Mouse (Mus musculus): ENCODE data around the gene Ctdspl. TPM values are rescaled to one million over a fixed set of nuclear protein-coding genes. Genes with fewer than 3 reads are reported as not detected.

Ctdspl gene
- polyA plus RNA-seq, 1 experiment from 2014 or later = 11.1 TPM

GRCm38 (mm10) chr9:118926688-118927321 is 552 bp downstream of the Ctdspl start:
- Histone ChIP-seq H3K27me3 (ENCODE audit: control insufficient read depth, insufficient read depth, low read length) (no peaks in the 10 kb centered on the region), H3K27ac (ENCODE audit: low read depth, low read length) (peak overlapping the region; percentile 81), H3K4me1 (ENCODE audit: control insufficient read depth, insufficient read depth, low read length) (peaks cover 16% of the 10 kb centered on the region), H3K4me2 (ENCODE audit: low read depth, low read length) (peak overlapping the region; percentile 98), H3K9me3 (ENCODE audit: control insufficient read depth, low read length) (no peaks in the 10 kb centered on the region), H3K36me3 (ENCODE audit: control insufficient read depth, insufficient read depth, low read length) (no peaks in the 10 kb centered on the region), H3K4me3 (ENCODE audit: low read depth, low read length) (peak overlapping the region; percentile 77), H3K9ac (replicated peaks; ENCODE audit: low read depth, low read length) (peak overlapping the region; percentile 83)
- ATAC-seq (ENCODE audit: low read depth) = peak; percentile 49; the same call in 1 of the 2 replicates
- WGBS = 3% methylated on average over 39 of the region's 68 CpGs

GRCm38 (mm10) chr9:118927501-118927900 is 1.2 kb downstream of the Ctdspl start:
- Histone ChIP-seq H3K36me3 (ENCODE audit: control insufficient read depth, insufficient read depth, low read length) (no peaks in the 10 kb centered on the region), H3K9me3 (ENCODE audit: control insufficient read depth, low read length) (no peaks in the 10 kb centered on the region), H3K27ac (ENCODE audit: low read depth, low read length) (no peak overlapping the region), H3K4me2 (ENCODE audit: low read depth, low read length) (peak overlapping the region; percentile 98), H3K9ac (replicated peaks; ENCODE audit: low read depth, low read length) (peak overlapping the region; percentile 83), H3K4me3 (ENCODE audit: low read depth, low read length) (peak overlapping the region; percentile 77), H3K27me3 (ENCODE audit: control insufficient read depth, insufficient read depth, low read length) (no peaks in the 10 kb centered on the region), H3K4me1 (ENCODE audit: control insufficient read depth, insufficient read depth, low read length) (peaks cover 16% of the 10 kb centered on the region)
- 44% methylated on average over 8 of the region's 8 CpGs for WGBS
- no peak for ATAC-seq (ENCODE audit: low read depth)

GRCm38 (mm10) chr9:118928007-118928406 is 1.8 kb downstream of the Ctdspl start:
- 57% methylated on average over 2 of the region's 2 CpGs for whole genome bisulfite sequencing
- Histone ChIP-seq H3K27me3 (ENCODE audit: control insufficient read depth, insufficient read depth, low read length) (no peaks in the 10 kb centered on the region), H3K4me2 (ENCODE audit: low read depth, low read length) (peak overlapping the region; percentile 98), H3K9me3 (ENCODE audit: control insufficient read depth, low read length) (no peaks in the 10 kb centered on the region), H3K9ac (replicated peaks; ENCODE audit: low read depth, low read length) (0 out of 2 replicates have a peak overlapping the region, but pooled peaks have one; percentile 16), H3K36me3 (ENCODE audit: control insufficient read depth, insufficient read depth, low read length) (no peaks in the 10 kb centered on the region), H3K4me3 (ENCODE audit: low read depth, low read length) (peak overlapping the region; percentile 77; the same call in 1 of the 2 replicates), H3K4me1 (ENCODE audit: control insufficient read depth, insufficient read depth, low read length) (peaks cover 16% of the 10 kb centered on the region), H3K27ac (ENCODE audit: low read depth, low read length) (no peak overlapping the region)
- no peak for ATAC-seq (ENCODE audit: low read depth)

- H3K27me3 ChIP-seq (ENCODE audit: control insufficient read depth, insufficient read depth, low read length) = no peaks in the 10 kb centered on the region
- H3K4me2 ChIP-seq (ENCODE audit: low read depth, low read length) = peak overlapping the region; percentile 98; the same call in 1 of the 2 replicates
- peaks cover 16% of the 10 kb centered on the region for H3K4me1 ChIP-seq (ENCODE audit: control insufficient read depth, insufficient read depth, low read length)
- H3K27ac ChIP-seq (ENCODE audit: low read depth, low read length) = no peak overlapping the region
- no peak overlapping the region for H3K4me3 ChIP-seq (ENCODE audit: low read depth, low read length)
- 29% methylated on average over 7 of the region's 7 CpGs for WGBS
- no peaks in the 10 kb centered on the region for H3K36me3 ChIP-seq (ENCODE audit: control insufficient read depth, insufficient read depth, low read length)
- H3K9ac ChIP-seq (replicated peaks; ENCODE audit: low read depth, low read length) = 0 out of 2 replicates have a peak overlapping the region, but pooled peaks have one; percentile 16
- no peak for ATAC-seq (ENCODE audit: low read depth)
- no peaks in the 10 kb centered on the region for H3K9me3 ChIP-seq (ENCODE audit: control insufficient read depth, low read length)
These were observed 2.4 kb downstream of the Ctdspl start for GRCm38 (mm10) chr9:118928656-118929055.

GRCm38 (mm10) chr9:118930611-118931010 is 4.4 kb downstream of the Ctdspl start:
- H3K36me3 ChIP-seq (ENCODE audit: control insufficient read depth, insufficient read depth, low read length) = no peaks in the 10 kb centered on the region
- no peak for ATAC-seq (ENCODE audit: low read depth)
- no peak overlapping the region for H3K4me3 ChIP-seq (ENCODE audit: low read depth, low read length)
- H3K27ac ChIP-seq (ENCODE audit: low read depth, low read length) = no peak overlapping the region
- H3K9ac ChIP-seq (replicated peaks; ENCODE audit: low read depth, low read length) = no peak overlapping the region
- no peaks in the 10 kb centered on the region for H3K27me3 ChIP-seq (ENCODE audit: control insufficient read depth, insufficient read depth, low read length)
- WGBS = 81% methylated on average over 9 of the region's 9 CpGs
- no peak overlapping the region for H3K4me2 ChIP-seq (ENCODE audit: low read depth, low read length)
- no peaks in the 10 kb centered on the region for H3K9me3 ChIP-seq (ENCODE audit: control insufficient read depth, low read length)
- peaks cover 13% of the 10 kb centered on the region for H3K4me1 ChIP-seq (ENCODE audit: control insufficient read depth, insufficient read depth, low read length)

- H3K9ac ChIP-seq (replicated peaks; ENCODE audit: low read depth, low read length) = no peak overlapping the region
- H3K27ac ChIP-seq (ENCODE audit: low read depth, low read length) = no peak overlapping the region
- no peak overlapping the region for H3K4me3 ChIP-seq (ENCODE audit: low read depth, low read length)
- no peaks in the 10 kb centered on the region for H3K9me3 ChIP-seq (ENCODE audit: control insufficient read depth, low read length)
- ATAC-seq (ENCODE audit: low read depth) = no peak
- H3K4me2 ChIP-seq (ENCODE audit: low read depth, low read length) = no peak overlapping the region
- H3K4me1 ChIP-seq (ENCODE audit: control insufficient read depth, insufficient read depth, low read length) = no peaks in the 10 kb centered on the region
- no peaks in the 10 kb centered on the region for H3K27me3 ChIP-seq (ENCODE audit: control insufficient read depth, insufficient read depth, low read length)
- WGBS = 92% methylated on average over 9 of the region's 9 CpGs
- no peaks in the 10 kb centered on the region for H3K36me3 ChIP-seq (ENCODE audit: control insufficient read depth, insufficient read depth, low read length)
These were observed 7.5 kb downstream of the Ctdspl start for GRCm38 (mm10) chr9:118933800-118934199.

GRCm38 (mm10) chr9:118934319-118934718 is 8.1 kb downstream of the Ctdspl start:
- Histone ChIP-seq H3K9ac (replicated peaks; ENCODE audit: low read depth, low read length) (no peak overlapping the region), H3K27ac (ENCODE audit: low read depth, low read length) (no peak overlapping the region), H3K4me3 (ENCODE audit: low read depth, low read length) (no peak overlapping the region), H3K4me1 (ENCODE audit: control insufficient read depth, insufficient read depth, low read length) (no peaks in the 10 kb centered on the region), H3K27me3 (ENCODE audit: control insufficient read depth, insufficient read depth, low read length) (no peaks in the 10 kb centered on the region), H3K9me3 (ENCODE audit: control insufficient read depth, low read length) (no peaks in the 10 kb centered on the region), H3K4me2 (ENCODE audit: low read depth, low read length) (no peak overlapping the region), H3K36me3 (ENCODE audit: control insufficient read depth, insufficient read depth, low read length) (no peaks in the 10 kb centered on the region)
- 89% methylated on average over 12 of the region's 12 CpGs for WGBS
- ATAC-seq (ENCODE audit: low read depth) = no peak

GRCm38 (mm10) chr9:118935098-118935497 is 8.8 kb downstream of the Ctdspl start:
- no peaks in the 10 kb centered on the region for H3K4me1 ChIP-seq (ENCODE audit: control insufficient read depth, insufficient read depth, low read length)
- no peaks in the 10 kb centered on the region for H3K36me3 ChIP-seq (ENCODE audit: control insufficient read depth, insufficient read depth, low read length)
- no peak overlapping the region for H3K4me3 ChIP-seq (ENCODE audit: low read depth, low read length)
- 84% methylated on average over 13 of the region's 13 CpGs for WGBS
- H3K4me2 ChIP-seq (ENCODE audit: low read depth, low read length) = no peak overlapping the region
- no peak overlapping the region for H3K27ac ChIP-seq (ENCODE audit: low read depth, low read length)
- H3K9ac ChIP-seq (replicated peaks; ENCODE audit: low read depth, low read length) = no peak overlapping the region
- no peaks in the 10 kb centered on the region for H3K9me3 ChIP-seq (ENCODE audit: control insufficient read depth, low read length)
- no peaks in the 10 kb centered on the region for H3K27me3 ChIP-seq (ENCODE audit: control insufficient read depth, insufficient read depth, low read length)
- ATAC-seq (ENCODE audit: low read depth) = no peak

- Histone ChIP-seq H3K4me2 (ENCODE audit: low read depth, low read length) (no peak overlapping the region), H3K4me3 (ENCODE audit: low read depth, low read length) (no peak overlapping the region), H3K27me3 (ENCODE audit: control insufficient read depth, insufficient read depth, low read length) (no peaks in the 10 kb centered on the region), H3K36me3 (ENCODE audit: control insufficient read depth, insufficient read depth, low read length) (no peaks in the 10 kb centered on the region), H3K9me3 (ENCODE audit: control insufficient read depth, low read length) (no peaks in the 10 kb centered on the region), H3K9ac (replicated peaks; ENCODE audit: low read depth, low read length) (no peak overlapping the region), H3K4me1 (ENCODE audit: control insufficient read depth, insufficient read depth, low read length) (no peaks in the 10 kb centered on the region), H3K27ac (ENCODE audit: low read depth, low read length) (no peak overlapping the region)
- 43% methylated on average over 12 of the region's 12 CpGs for WGBS
- ATAC-seq (ENCODE audit: low read depth) = no peak
These were observed 9.8 kb downstream of the Ctdspl start for GRCm38 (mm10) chr9:118936071-118936470.
